Mouse (Mus musculus): Measurements from ENCODE around the gene Slc25a41. TPM values are rescaled to one million over a fixed set of nuclear protein-coding genes. Genes with fewer than 3 reads are reported as not detected.
A peak's percentile ranks its signal among the peaks of the same experiment; 100 is the strongest.

Slc25a41 gene
- total RNA-seq, 2 experiments from 2014 or later, result not detected

DNA sequence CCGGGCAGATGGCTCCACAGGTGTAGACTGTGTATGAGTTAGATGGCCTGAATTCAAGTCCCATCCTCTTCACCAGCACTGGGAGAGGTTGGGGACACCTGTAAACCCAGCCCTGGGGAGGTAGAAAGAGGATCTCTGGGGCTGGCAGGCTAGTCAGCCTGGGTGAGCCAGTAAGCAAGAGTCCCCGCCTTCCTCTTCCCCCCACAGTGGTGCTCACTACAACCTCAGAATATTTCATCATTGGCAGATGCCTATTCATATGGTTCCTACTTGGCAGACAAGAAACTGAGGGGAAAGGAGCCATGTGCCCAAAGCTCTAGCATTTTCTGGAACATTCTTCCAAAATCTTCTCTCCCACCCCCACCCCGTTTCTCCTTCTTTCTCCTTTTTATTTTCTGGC is 7.4 kb upstream of the Slc25a41 start:
- no peak for DNase-seq (ENCODE audit: low spot score in 2 of 2)

GRCm38 (mm10) chr17:57047406-57047805 is 6.0 kb upstream of the Slc25a41 start:
- no peak for DNase-seq (ENCODE audit: low spot score in 2 of 2)

- DNase-seq (ENCODE audit: low spot score in 2 of 2), result no peak
These were observed 2.5 kb downstream of the Slc25a41 start for GRCm38 (mm10) chr17:57038978-57039377.

DNA sequence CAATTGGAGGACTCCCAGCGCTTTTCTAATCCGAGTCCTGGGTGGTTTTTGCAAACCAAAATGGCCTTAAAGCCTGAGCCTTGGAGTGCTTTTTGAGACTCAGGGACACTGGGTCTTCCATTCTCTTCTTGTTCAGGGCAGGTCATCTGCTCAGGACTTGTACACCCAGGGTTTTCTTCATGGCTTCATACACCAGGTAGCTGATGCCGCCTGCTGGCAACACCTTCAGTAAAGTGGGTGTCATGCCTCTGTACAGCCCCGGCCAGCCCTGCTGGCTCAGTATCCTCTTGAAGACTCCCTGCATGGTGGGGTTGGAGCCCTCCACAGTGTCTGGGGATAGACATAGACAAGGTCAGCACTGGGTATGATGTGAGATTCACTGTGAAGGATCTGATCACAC is 8.6 kb downstream of the Slc25a41 start:
- no peak for DNase-seq (ENCODE audit: low spot score in 2 of 2)

- DNase-seq (ENCODE audit: low spot score in 2 of 2), result peak; percentile 93 to 99
These were observed 9.6 kb downstream of the Slc25a41 start for GRCm38 (mm10) chr17:57031661-57032420.

GRCm38 (mm10) chr17:57030931-57031660 is 10.4 kb downstream of the Slc25a41 start, which contains the start of gene Khsrp:
Gene Khsrp (minus strand): TSS chr17:57031522.
- peak; percentile 43 to 64 for DNase-seq (ENCODE audit: low spot score in 2 of 2)

DNA sequence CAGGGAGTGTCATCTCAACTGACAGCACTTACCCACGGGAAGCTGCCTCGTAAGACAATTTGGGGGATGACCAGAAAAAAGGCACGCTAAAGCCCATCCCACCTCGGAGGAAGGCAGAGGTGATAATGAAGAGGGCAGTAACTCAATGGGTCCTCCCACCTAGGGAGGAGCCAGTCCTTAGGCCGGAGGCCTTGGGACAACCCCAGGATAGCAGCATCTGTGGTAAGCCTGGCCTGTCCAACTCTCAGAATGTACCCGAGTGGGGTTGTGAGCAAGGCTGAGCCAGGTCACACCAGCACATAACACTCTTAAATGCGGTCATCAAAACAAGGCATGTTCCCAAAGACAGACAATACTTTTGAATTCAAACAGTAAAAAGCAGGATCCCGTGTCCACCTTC is 11.8 kb downstream of the Slc25a41 start:
- no peak for DNase-seq (ENCODE audit: low spot score in 2 of 2)

DNA sequence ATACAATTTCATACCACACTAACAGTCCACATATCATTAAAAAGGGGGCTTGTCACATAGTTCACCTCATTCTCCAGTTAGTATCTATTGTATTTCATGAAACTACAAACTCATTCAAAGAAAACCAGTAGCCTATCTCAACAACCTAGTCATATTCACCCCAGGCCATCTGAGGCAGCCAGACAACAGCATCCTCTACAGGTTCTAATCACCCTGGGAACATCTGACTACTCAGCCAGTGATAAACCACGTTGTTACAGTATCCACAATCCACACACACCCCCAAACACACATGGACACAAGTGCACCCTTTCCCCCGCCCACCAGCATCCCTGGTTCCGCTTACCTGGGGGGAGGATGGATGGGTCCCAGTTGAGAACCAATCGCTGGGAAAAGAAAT is 14.0 kb downstream of the Slc25a41 start:
- DNase-seq (ENCODE audit: low spot score in 2 of 2), result no peak

DNA sequence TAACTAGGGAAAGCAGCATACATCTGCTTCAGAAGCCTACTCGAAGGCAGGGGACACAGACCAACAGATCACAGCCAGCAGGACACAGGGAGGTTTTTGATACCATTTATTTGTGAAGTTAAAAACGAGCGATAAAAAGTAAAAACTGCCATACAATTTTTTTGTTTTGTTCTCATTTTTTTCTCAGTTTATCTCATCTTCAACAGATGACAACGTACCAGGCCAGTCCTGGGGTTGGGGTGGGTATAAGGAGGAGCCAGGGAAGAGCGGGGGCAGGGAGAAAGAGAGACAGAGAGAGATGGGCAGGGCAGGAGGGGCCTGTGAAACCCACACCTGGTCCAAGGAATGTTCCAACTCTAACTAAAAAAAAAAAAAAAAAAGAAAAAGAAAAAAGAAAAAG is 20.5 kb downstream of the Slc25a41 start:
- no peak for DNase-seq (ENCODE audit: low spot score in 2 of 2)

DNA sequence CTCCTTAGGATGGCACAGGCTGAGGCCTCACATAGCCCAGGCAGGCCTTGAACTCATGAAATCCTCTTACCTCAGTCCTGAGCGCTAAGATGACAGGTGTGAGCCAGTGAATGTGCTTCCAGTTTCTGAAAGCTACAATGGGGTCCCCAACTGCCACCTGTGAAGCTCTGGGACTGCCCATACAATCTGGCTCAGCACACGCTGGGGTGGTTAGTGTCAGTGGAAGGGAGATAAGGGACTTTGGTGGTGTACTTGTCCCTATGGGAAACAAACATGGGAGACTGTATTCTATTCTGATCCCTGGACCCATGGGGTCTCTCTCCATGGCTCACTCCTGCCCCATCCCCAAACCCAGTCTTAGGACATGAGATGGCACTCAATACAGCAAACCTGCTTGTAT is 21.8 kb downstream of the Slc25a41 start:
- no peak for DNase-seq (ENCODE audit: low spot score in 2 of 2)

GRCm38 (mm10) chr17:57012245-57012795 is 29.1 kb downstream of the Slc25a41 start:
- no peak for DNase-seq (ENCODE audit: low spot score in 2 of 2)

GRCm38 (mm10) chr17:57011236-57012141 is 30.0 kb downstream of the Slc25a41 start, which contains the start of the genes Gtf2f1 and Gm17949:
Gene Gtf2f1 (minus strand): TSS chr17:57011288.
Gene Gm17949 (plus strand): TSS chr17:57011469.
- peak; percentile 78 to 90 for DNase-seq (ENCODE audit: low spot score in 2 of 2)

- DNase-seq (ENCODE audit: low spot score in 2 of 2), result peak in 1 of 2 experiments; percentile 37
These were observed 30.6 kb downstream of the Slc25a41 start for GRCm38 (mm10) chr17:57010911-57011235.

DNA sequence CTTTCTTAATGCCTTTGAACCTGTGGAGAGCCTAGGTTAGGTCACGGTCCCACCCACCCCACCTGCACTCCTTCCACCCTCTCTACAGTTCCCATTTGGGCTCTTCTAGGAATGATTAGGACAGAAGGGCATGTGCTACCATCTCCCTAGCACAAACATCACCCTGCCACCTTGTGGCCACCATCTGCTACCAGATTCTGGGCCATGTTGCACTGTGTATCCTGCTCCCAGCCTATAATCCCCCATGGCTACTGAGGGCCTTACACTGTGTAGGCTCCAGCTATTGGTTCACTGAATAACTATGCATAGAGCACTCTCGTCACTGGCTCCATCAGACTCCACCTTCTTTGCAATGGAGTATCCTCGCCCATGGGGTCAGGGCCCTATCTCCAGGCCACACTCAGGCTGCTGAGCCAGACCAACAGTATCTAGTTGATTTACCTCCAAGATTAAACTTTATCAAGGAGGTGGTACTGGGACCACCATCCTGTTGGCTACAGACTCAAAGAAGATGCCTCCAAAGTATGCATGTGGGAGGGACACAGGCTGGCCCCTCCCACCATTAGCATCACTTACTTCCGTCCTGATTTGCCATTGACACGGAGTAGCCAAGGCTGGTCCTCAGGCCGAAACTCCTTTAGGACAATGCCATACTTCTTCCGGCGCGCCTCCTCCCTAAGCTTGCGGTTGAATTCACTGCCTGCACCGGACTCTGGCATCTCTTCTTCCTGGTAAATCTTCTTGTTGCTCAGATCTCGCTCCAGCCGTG is 34.1 kb downstream of the Slc25a41 start:
- DNase-seq (ENCODE audit: low spot score in 2 of 2), result no peak

DNA sequence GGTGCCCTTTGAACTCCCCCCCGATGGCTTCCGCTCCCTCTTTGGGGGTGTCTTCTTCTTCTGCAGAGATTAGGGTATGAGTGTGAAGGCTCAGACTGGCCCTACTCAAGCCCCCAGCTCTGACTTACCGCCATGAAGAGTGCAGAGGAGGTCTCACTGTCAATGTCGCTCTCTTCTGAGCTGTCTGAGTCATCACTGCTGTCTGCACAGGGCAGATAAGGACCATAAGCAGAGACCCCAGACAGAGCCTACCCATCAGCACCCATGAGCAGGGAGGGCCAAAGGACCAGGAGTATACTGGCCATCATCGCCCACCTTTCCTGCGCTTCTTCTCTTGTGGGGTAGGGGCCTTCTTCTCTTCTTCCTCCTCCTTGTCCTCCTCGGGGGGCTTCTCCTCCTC is 37.5 kb downstream of the Slc25a41 start:
- DNase-seq (ENCODE audit: low spot score in 2 of 2), result no peak

- no peak for DNase-seq (ENCODE audit: low spot score in 2 of 2)
These were observed 40.2 kb downstream of the Slc25a41 start for GRCm38 (mm10) chr17:57001228-57001627.

- no peak for DNase-seq (ENCODE audit: low spot score in 2 of 2)
These were observed 41.4 kb downstream of the Slc25a41 start, which contains the start of gene Pspn for GRCm38 (mm10) chr17:56999968-57000609. Gene Pspn (minus strand): TSS chr17:57000018.

GRCm38 (mm10) chr17:56999414-56999813 is 42.0 kb downstream of the Slc25a41 start:
- DNase-seq (ENCODE audit: low spot score in 2 of 2), result no peak

DNA sequence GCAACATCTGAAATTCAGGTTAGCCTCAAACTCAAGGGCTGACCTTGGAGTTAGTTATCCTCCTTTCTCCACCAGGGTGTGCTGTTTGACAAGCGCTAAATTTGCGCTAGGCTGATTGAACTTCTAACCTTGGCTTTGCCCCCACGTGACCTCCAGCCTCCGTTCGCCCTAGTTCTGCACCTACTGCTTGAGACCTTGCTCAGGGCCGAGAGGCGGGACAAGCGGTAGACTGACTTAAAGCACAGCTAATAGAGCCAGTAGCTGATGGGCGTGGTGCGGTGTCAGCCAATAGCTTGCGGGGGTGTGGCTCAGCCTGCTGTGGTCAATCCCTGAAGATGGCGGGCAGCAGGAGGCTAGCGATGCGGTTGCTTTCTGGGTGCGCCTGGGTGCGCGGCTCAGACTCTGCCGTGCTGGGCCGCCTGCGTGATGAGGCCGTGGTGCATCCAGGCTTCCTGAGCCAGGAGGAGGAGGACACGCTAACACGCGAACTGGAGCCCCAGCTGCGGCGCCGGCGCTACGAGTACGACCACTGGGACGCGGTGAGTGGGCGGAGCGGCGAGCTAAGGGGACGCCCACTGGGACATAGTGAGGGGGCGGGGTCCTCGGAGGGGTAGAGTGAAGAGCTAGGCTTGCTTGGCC is 44.3 kb downstream of the Slc25a41 start, which contains the start of gene Alkbh7:
Alkbh7 (plus strand) TSS at position 311 of the 639 bp plus-strand sequence.
- peak; percentile 83 to 94 for DNase-seq (ENCODE audit: low spot score in 2 of 2)

Data from gastrocnemius, postnatal 4 days (tissue).